Mouse (Mus musculus): ENCODE data around the gene Plcd3. TPM values are rescaled to one million over a fixed set of nuclear protein-coding genes. Genes with fewer than 3 reads are reported as not detected.
A peak's percentile ranks its signal among the peaks of the same experiment; 100 is the strongest.

Gene Plcd3
- polyA plus RNA-seq (2012; fragmentation: generic; extraction: Trizol) = 20.6 TPM

DNA sequence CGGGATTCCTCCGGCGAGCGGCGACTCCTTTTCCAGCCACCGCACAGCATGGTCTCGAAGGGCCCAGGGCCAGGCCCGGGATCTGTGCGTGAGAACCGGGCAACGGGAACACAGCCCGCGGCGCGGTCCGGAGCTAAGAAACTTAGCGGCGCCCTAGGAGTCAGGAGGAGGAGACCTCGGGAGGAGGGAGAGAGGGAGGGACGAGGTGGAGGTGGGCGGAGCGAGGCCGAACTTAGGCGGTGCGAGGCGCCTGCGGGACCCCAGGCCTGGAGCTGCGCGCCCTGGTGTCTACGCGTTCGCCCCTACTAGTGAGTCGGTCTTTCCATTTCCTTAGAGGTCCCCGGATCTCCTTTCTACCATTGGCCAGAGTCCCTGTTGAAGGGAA lies at the start of gene Plcd3, which contains the start of gene Acbd4:
Gene Plcd3, minus strand, starts transcription at position 178 of the 385 bp plus-strand sequence.
Gene Acbd4, plus strand, starts transcription at position 202 of the 385 bp plus-strand sequence.
- Histone ChIP-seq H3K27me3 (ENCODE audit: control insufficient read depth, insufficient read depth, insufficient read length) (no peaks in the 10 kb centered on the region), H3ac (ENCODE audit: control insufficient read depth, insufficient read length) (peak within 1 kb of the TSS; percentile 68)
- TF ChIP-seq CEBPB (IDR thresholded peaks at IDR 0.05; ENCODE audit: insufficient read depth, poor library complexity, severe bottlenecking) = no peak
- TF ChIP-seq POLR2A (IDR thresholded peaks at IDR 0.05; ENCODE audit: insufficient read length, low read depth) = peak; percentile 91
- peak in 1 of 3 experiments; percentile 20 for TF ChIP-seq MYOD1 (IDR thresholded peaks at IDR 0.05; ENCODE audit: control insufficient read depth in 1 of 3, insufficient read length in 2 of 3, low read depth in 2 of 3)
- TF ChIP-seq E2F4 (IDR thresholded peaks at IDR 0.05; ENCODE audit: insufficient read depth) = no peak
- no peak for TF ChIP-seq TCF12 (IDR thresholded peaks at IDR 0.05; ENCODE audit: insufficient read depth, poor library complexity, severe bottlenecking)
- no peak for TF ChIP-seq REST (IDR thresholded peaks at IDR 0.05; ENCODE audit: insufficient read depth, insufficient read length)
- no peak for TF ChIP-seq TCF3 (IDR thresholded peaks at IDR 0.05; ENCODE audit: insufficient read length, low read depth)
- TF ChIP-seq POLR2AphosphoS2 (IDR thresholded peaks at IDR 0.05; ENCODE audit: insufficient read length, low read depth) = peak; percentile 98
- peak in 1 of 3 experiments; percentile 31 for TF ChIP-seq MYOG (IDR thresholded peaks at IDR 0.05; ENCODE audit: control insufficient read depth in 1 of 3, insufficient read depth in 1 of 3, insufficient read length in 2 of 3, low read depth in 2 of 3)
- no peak for TF ChIP-seq MAX (IDR thresholded peaks at IDR 0.05; ENCODE audit: low read depth)
- TF ChIP-seq SRF (IDR thresholded peaks at IDR 0.05; ENCODE audit: control insufficient read depth, insufficient read length, low read depth) = no peak
- TF ChIP-seq USF1 (IDR thresholded peaks at IDR 0.05; ENCODE audit: low read depth) = no peak

DNA sequence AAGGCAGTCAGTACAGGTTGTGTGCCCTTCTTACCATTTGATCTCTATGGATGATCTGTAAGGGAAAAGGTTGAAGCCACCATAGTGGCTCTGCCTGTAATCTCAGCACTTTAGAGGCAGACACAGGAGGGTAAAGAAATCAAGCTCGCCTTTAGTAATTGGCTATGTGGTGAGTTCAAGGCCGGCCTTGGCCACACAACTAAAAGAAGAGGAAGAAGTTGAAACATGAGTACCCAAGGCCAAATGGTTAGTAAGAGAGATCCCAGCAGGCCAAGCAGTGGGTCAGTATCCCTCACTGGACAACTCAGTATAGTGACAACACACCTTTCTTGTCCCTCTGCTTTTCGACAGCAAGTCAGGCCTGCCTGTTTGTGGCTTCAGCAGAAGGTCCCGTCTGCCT lies 48.3 kb upstream of the Plcd3 start:
- Histone ChIP-seq H3K79me2 (ENCODE audit: control insufficient read depth, insufficient read depth) (no peaks in the 10 kb centered on the region), H3K4me2 (ENCODE audit: low read depth) (no peak overlapping the region), H3K27me3 (ENCODE audit: control insufficient read depth, insufficient read depth, insufficient read length) (no peaks in the 10 kb centered on the region), H3K4me3 (no peak overlapping the region), H3K36me3 (ENCODE audit: control insufficient read depth, insufficient read depth) (no peaks in the 10 kb centered on the region), H3ac (ENCODE audit: control insufficient read depth, insufficient read length) (no peak overlapping the region)
- no peak for TF ChIP-seq USF1 (IDR thresholded peaks at IDR 0.05; ENCODE audit: low read depth)
- no peak for TF ChIP-seq SRF (IDR thresholded peaks at IDR 0.05; ENCODE audit: control insufficient read depth, insufficient read length, low read depth)
- TF ChIP-seq CEBPB (IDR thresholded peaks at IDR 0.05; ENCODE audit: insufficient read depth, poor library complexity, severe bottlenecking) = no peak
- no peak for TF ChIP-seq POLR2A (IDR thresholded peaks at IDR 0.05; ENCODE audit: insufficient read length, low read depth)
- no peak for TF ChIP-seq MYOG (IDR thresholded peaks at IDR 0.05; ENCODE audit: control insufficient read depth in 1 of 3, insufficient read depth in 1 of 3, insufficient read length in 2 of 3, low read depth in 2 of 3)
- TF ChIP-seq POLR2AphosphoS2 (IDR thresholded peaks at IDR 0.05; ENCODE audit: insufficient read length, low read depth) = no peak
- no peak for TF ChIP-seq TCF3 (IDR thresholded peaks at IDR 0.05; ENCODE audit: insufficient read length, low read depth)
- no peak for TF ChIP-seq E2F4 (IDR thresholded peaks at IDR 0.05; ENCODE audit: insufficient read depth)
- TF ChIP-seq MAX (IDR thresholded peaks at IDR 0.05; ENCODE audit: low read depth) = no peak
- no peak for TF ChIP-seq REST (IDR thresholded peaks at IDR 0.05; ENCODE audit: insufficient read depth, insufficient read length)
- TF ChIP-seq MYOD1 (IDR thresholded peaks at IDR 0.05; ENCODE audit: control insufficient read depth in 1 of 3, insufficient read length in 2 of 3, low read depth in 2 of 3) = no peak
- no peak for TF ChIP-seq TCF12 (IDR thresholded peaks at IDR 0.05; ENCODE audit: insufficient read depth, poor library complexity, severe bottlenecking)

More for the DNA sequence above, at the start of gene Plcd3, which contains the start of gene Acbd4:
- Histone ChIP-seq H3K4me2 (ENCODE audit: low read depth) (peak within 1 kb of the TSS; percentile 79), H3K4me3 (peak within 1 kb of the TSS; percentile 52), H3K79me2 (ENCODE audit: control insufficient read depth, insufficient read depth) (peaks cover 19% of the 10 kb centered on the region), H3K36me3 (ENCODE audit: control insufficient read depth, insufficient read depth) (no peaks in the 10 kb centered on the region)

DNA sequence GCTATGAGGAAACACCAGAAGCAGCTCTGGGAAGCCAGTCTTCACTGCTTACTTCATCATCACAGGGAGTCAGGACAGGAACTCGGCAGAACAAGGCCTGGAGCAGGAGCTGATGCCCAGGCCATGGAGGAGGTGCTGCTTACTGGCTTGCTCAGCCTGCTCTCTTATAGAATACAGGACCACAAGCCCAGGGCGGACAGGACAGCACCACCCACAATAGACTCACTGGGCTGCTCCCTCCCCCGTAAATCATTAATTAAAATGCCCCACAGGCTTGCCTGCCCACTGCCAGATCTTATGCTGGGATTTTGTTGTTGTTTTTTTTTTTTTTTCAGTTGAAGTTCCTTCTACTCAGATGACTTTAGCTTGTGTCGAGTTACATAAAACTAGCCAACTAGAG lies 46.3 kb upstream of the Plcd3 start:
- TF ChIP-seq REST (IDR thresholded peaks at IDR 0.05; ENCODE audit: insufficient read depth, insufficient read length) = no peak
- no peaks in the 10 kb centered on the region for H3K79me2 ChIP-seq (ENCODE audit: control insufficient read depth, insufficient read depth)
- H3K4me3 ChIP-seq = no peak overlapping the region
- H3ac ChIP-seq (ENCODE audit: control insufficient read depth, insufficient read length) = no peak overlapping the region
- H3K27me3 ChIP-seq (ENCODE audit: control insufficient read depth, insufficient read depth, insufficient read length) = no peaks in the 10 kb centered on the region
- no peak overlapping the region for H3K4me2 ChIP-seq (ENCODE audit: low read depth)
- H3K36me3 ChIP-seq (ENCODE audit: control insufficient read depth, insufficient read depth) = no peaks in the 10 kb centered on the region

DNA sequence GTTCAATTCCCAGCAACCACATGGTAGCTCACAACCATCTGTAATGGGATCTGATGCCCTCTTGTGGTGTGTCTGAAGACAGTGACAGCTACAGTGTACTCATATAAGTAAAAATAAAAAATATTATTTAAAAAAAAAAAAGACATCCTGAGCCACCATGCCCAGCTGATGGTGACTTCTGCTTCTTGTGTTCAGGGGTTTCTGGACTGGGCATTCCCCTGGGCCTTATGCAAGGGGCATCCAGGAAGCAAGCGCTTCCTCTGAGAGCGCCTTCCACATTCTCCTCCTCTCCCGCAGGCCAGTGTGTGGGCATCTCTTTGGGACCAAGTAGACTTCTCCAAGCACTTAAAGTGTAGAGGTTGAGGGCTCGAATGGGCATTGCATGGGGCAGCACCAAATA lies 44.9 kb upstream of the Plcd3 start:
- H3ac ChIP-seq (ENCODE audit: control insufficient read depth, insufficient read length) = no peak overlapping the region
- H3K79me2 ChIP-seq (ENCODE audit: control insufficient read depth, insufficient read depth) = no peaks in the 10 kb centered on the region
- H3K4me3 ChIP-seq = no peak overlapping the region
- no peak overlapping the region for H3K4me2 ChIP-seq (ENCODE audit: low read depth)
- TF ChIP-seq POLR2AphosphoS2 (IDR thresholded peaks at IDR 0.05; ENCODE audit: insufficient read length, low read depth) (no peak), MYOG (IDR thresholded peaks at IDR 0.05; ENCODE audit: control insufficient read depth in 1 of 3, insufficient read depth in 1 of 3, insufficient read length in 2 of 3, low read depth in 2 of 3) (no peak), USF1 (IDR thresholded peaks at IDR 0.05; ENCODE audit: low read depth) (no peak), REST (IDR thresholded peaks at IDR 0.05; ENCODE audit: insufficient read depth, insufficient read length) (no peak), TCF12 (IDR thresholded peaks at IDR 0.05; ENCODE audit: insufficient read depth, poor library complexity, severe bottlenecking) (no peak), CEBPB (IDR thresholded peaks at IDR 0.05; ENCODE audit: insufficient read depth, poor library complexity, severe bottlenecking) (no peak)
- H3K27me3 ChIP-seq (ENCODE audit: control insufficient read depth, insufficient read depth, insufficient read length) = no peaks in the 10 kb centered on the region
- H3K36me3 ChIP-seq (ENCODE audit: control insufficient read depth, insufficient read depth) = no peaks in the 10 kb centered on the region

All from myocyte (in vitro differentiated cells).